Comparison of ENCODE assay signal across 8 mouse cellular contexts in the genomic region with DNA sequence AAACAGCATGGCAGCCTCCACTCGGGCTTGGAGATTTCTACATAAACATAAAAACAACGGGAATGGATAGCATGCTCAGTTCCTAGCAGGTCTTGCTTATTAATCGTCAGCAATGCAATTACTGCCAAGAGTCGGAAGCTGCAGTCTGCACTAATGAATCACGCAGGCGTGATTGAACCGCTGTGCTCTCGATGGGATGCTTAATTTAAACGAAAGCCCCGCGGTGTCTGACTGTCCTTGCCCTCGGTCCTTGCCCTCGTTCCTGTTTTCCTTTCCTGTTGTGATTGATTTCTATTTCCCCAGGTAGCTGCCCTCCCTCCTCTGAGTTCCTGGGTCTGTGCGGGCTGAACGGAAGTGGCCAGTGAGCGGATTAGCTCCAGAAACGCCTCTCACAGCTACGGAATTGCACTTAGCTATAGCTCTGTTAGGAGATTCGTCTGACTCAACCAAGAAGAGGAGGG. TPM values are rescaled to one million over a fixed set of nuclear protein-coding genes. Genes with fewer than 3 reads are reported as not detected.
DNase-seq lines count a peak whose midpoint lies in the region; ATAC-seq and TF ChIP-seq lines count a peak whose summit lies in the region.

No protein-coding gene starts in this region.

- intact Hi-C loops in gastrocnemius, adult 2 months (cut with DNase I): no loop called here

- peak overlapping the region; percentile 55 for H3K9ac ChIP-seq in hindbrain, embryonic 16.5 days (ENCODE audit: low read depth, low read length)
- H3K9ac ChIP-seq in midbrain, postnatal 0 days (replicated peaks; ENCODE audit: low read length, poor library complexity, severe bottlenecking): no peak overlapping the region

- DNase-seq in gastrocnemius, adult 2 months: no peak
- no peak for DNase-seq in gastrocnemius, postnatal 10 days
- DNase-seq in right cerebral cortex, adult 2 months (ENCODE audit: low spot score in 2 of 2): peak; percentile 39 to 53
- no peak for DNase-seq in right cerebral cortex, postnatal 14 days
- peak; percentile 78 for DNase-seq in midbrain, postnatal 0 days (ENCODE audit: low spot score)
- no peak for DNase-seq in thymus, postnatal 36 days
- no peak for DNase-seq in spleen, postnatal 36 days (ENCODE audit: low spot score in 2 of 2)

- H3K27ac ChIP-seq in gastrocnemius, adult 2 months: no peak overlapping the region
- H3K27ac ChIP-seq in hindbrain, embryonic 16.5 days (ENCODE audit: low read depth, low read length): peak overlapping the region; percentile 60; the same call in 1 of the 2 replicates
- peak overlapping the region; percentile 44; the same call in 1 of the 2 replicates for H3K27ac ChIP-seq in midbrain, postnatal 0 days (ENCODE audit: low read depth, low read length)

- no peaks in the 10 kb centered on the region; the same call in none of the 2 replicates for H3K4me1 ChIP-seq in hindbrain, embryonic 16.5 days (ENCODE audit: control insufficient read depth, insufficient read depth, low read depth, low read length)
- 0 out of 2 replicates have a peak, but pooled peaks cover 4% of the 10 kb centered on the region for H3K4me1 ChIP-seq in midbrain, postnatal 0 days (ENCODE audit: insufficient read depth, low read length)

- H3K36me3 ChIP-seq in hindbrain, embryonic 16.5 days (ENCODE audit: control insufficient read depth, insufficient read depth, low read length): no peaks in the 10 kb centered on the region
- H3K36me3 ChIP-seq in midbrain, postnatal 0 days (ENCODE audit: insufficient read depth, low read length): no peaks in the 10 kb centered on the region

- ATAC-seq in hindbrain, embryonic 16.5 days: peak; percentile 88
- ATAC-seq in midbrain, postnatal 0 days (ENCODE audit: low FRiP score): peak; percentile 41; the same call in 1 of the 2 replicates

- WGBS in hindbrain, embryonic 16.5 days: 13% methylated on average over 19 of the region's 19 CpGs
- 22% methylated on average over 19 of the region's 19 CpGs for WGBS in midbrain, postnatal 0 days

- no peaks in the 10 kb centered on the region for H3K27me3 ChIP-seq in hindbrain, embryonic 16.5 days (replicated peaks; ENCODE audit: control insufficient read depth, insufficient read depth, low read length)
- H3K27me3 ChIP-seq in midbrain, postnatal 0 days (ENCODE audit: insufficient read depth, low read length): no peaks in the 10 kb centered on the region

- no peaks in the 10 kb centered on the region for H3K9me3 ChIP-seq in hindbrain, embryonic 16.5 days (ENCODE audit: control insufficient read depth, low read length)
- no peaks in the 10 kb centered on the region for H3K9me3 ChIP-seq in midbrain, postnatal 0 days (ENCODE audit: low read length)

- H3K4me2 ChIP-seq in hindbrain, embryonic 16.5 days (ENCODE audit: low read length): peak overlapping the region; percentile 66
- peak overlapping the region; percentile 40 for H3K4me2 ChIP-seq in midbrain, postnatal 0 days (ENCODE audit: low read depth, low read length, poor library complexity, severe bottlenecking)

- H3K4me3 ChIP-seq in gastrocnemius, adult 2 months: peak overlapping the region; percentile 62
- peak overlapping the region; percentile 40 for H3K4me3 ChIP-seq in hindbrain, embryonic 16.5 days (ENCODE audit: low read length)
- peak overlapping the region; percentile 29 for H3K4me3 ChIP-seq in midbrain, postnatal 0 days (ENCODE audit: low read depth, low read length)

- TF ChIP-seq CTCF in gastrocnemius, adult 2 months (IDR thresholded peaks at IDR 0.05): no peak
- no peak for TF ChIP-seq CTCF in midbrain, postnatal 0 days (IDR thresholded peaks at IDR 0.05)

RNA-seq across cellular contexts. Expression of a gene that starts 38.4 kb away (rescaled TPM):
- not detected for total RNA-seq in gastrocnemius, adult 2 months (2021)
- not detected for total RNA-seq in gastrocnemius, postnatal 10 days (2021)
- polyA plus RNA-seq in hindbrain, embryonic 16.5 days (2015; fragmentation: Nextera tagmentation; extraction: Ambion mirVana): 0.18 and 0.27 TPM in 2 replicates
- total RNA-seq in midbrain, postnatal 0 days (2014; rRNA removed): not detected in 2 replicates
- 0.15 and 0.19 TPM in 2 replicates for polyA plus RNA-seq in midbrain, postnatal 0 days (2015; fragmentation: Nextera tagmentation; extraction: Ambion mirVana)

RNA-seq across cellular contexts. Expression of a gene that starts 39.0 kb away (rescaled TPM):
- 1 to 10 TPM in 1 of 2 experiments, under 1 TPM in 1; 0.97 to 2.0 TPM for total RNA-seq in gastrocnemius, adult 2 months (2021)
- 1 to 10 TPM; 3.3 to 5.5 TPM for total RNA-seq in gastrocnemius, postnatal 10 days (2021)
- polyA plus RNA-seq in hindbrain, embryonic 16.5 days (2015; fragmentation: Nextera tagmentation; extraction: Ambion mirVana): 9.6 and 9.9 TPM in 2 replicates
- total RNA-seq in midbrain, postnatal 0 days (2014; rRNA removed): 10.7 and 12.4 TPM in 2 replicates
- 8.9 TPM in 2 replicates for polyA plus RNA-seq in midbrain, postnatal 0 days (2015; fragmentation: Nextera tagmentation; extraction: Ambion mirVana)

Comparison
In these comparisons a context has a peak if more than half of its experiments do, and no peak if none do; other contexts are left out.
1. DNase-seq: peak in right cerebral cortex, adult 2 months (2 of 2) and midbrain, postnatal 0 days (single experiment); none in gastrocnemius, adult 2 months (single experiment), gastrocnemius, postnatal 10 days (single experiment), right cerebral cortex, postnatal 14 days (single experiment), thymus, postnatal 36 days (0 of 2) and spleen, postnatal 36 days (0 of 2).
2. Peak in every context shown above with its lines, with median percentiles within 50 percentile points of each other: H3K4me3 ChIP-seq.